Mouse (Mus musculus) left cerebral cortex, adult 18-20 months (tissue): Measurements from ENCODE around the gene Cacul1. TPM values are rescaled to one million over a fixed set of nuclear protein-coding genes. Genes with fewer than 3 reads are reported as not detected.
"Not testable (repeated sequence)": the region's sequence is repeated elsewhere in the genome, so short reads cannot be mapped to it uniquely, and the experiment has no call there.

Experiments
- DNase-seq, 2 experiments: peaks; one replicate each; pipeline ENCODE4 v3.0.0; 2021 to 2022; ENCODE audit warnings: low spot score in 2 of 2, mixed read lengths in 1 of 2
- long read RNA-seq, 2 experiments: library from polyadenylated mRNA; stranded (forward); transcript quantifications; one replicate each; pipeline ENCODE4 v2.0.0; 2021
- total RNA-seq, 2 experiments: library from RNA; stranded (reverse); gene quantifications; 2 replicates each; pipeline ENCODE4 v1.2.3; 2021

The Cacul1 gene
- total RNA-seq, result 10 to 100 TPM; 53.0 to 56.6 TPM
- long read RNA-seq, experiment 1, full-length matches to known transcripts, result 5 of 35 reads
- long read RNA-seq, experiment 1, partial matches to known transcripts, result 3 of 35 reads
- long read RNA-seq, experiment 1, other reads (novel, unspliced or antisense), result 27 of 35 reads
- long read RNA-seq, experiment 2, full-length matches to known transcripts, result 6 of 17 reads
- long read RNA-seq, experiment 2, partial matches to known transcripts, result 0 of 17 reads
- long read RNA-seq, experiment 2, other reads (novel, unspliced or antisense), result 11 of 17 reads

- DNase-seq, result peak; percentile 96
These were observed at the start of gene Cacul1 for GRCm38 (mm10) chr19:60580582-60581339. Gene Cacul1 (minus strand): TSS chr19:60581025.

- DNase-seq, result no peak
These were observed 38.6 kb upstream of the Cacul1 start for GRCm38 (mm10) chr19:60619420-60619819.

- DNase-seq, result no peak
These were observed 36.2 kb upstream of the Cacul1 start for GRCm38 (mm10) chr19:60617007-60617406.

GRCm38 (mm10) chr19:60615470-60616200 is 34.8 kb upstream of the Cacul1 start:
- DNase-seq, result peak in 1 of 2 experiments; percentile 12

- DNase-seq, result no peak
These were observed 30.8 kb upstream of the Cacul1 start for GRCm38 (mm10) chr19:60611525-60612215.

- DNase-seq, result no peak
These were observed 27.9 kb upstream of the Cacul1 start for GRCm38 (mm10) chr19:60608766-60609165.

- no peak for DNase-seq
These were observed 22.8 kb upstream of the Cacul1 start for GRCm38 (mm10) chr19:60603586-60603985.

- not testable (repeated sequence) for DNase-seq
These were observed 21.2 kb upstream of the Cacul1 start for GRCm38 (mm10) chr19:60602066-60602465.

GRCm38 (mm10) chr19:60598025-60598697 is 17.3 kb upstream of the Cacul1 start:
- no peak for DNase-seq

GRCm38 (mm10) chr19:60589646-60590045 is 8.8 kb upstream of the Cacul1 start:
- no peak for DNase-seq

GRCm38 (mm10) chr19:60586652-60587051 is 5.8 kb upstream of the Cacul1 start:
- DNase-seq, result no peak

GRCm38 (mm10) chr19:60583201-60583600 is 2.4 kb upstream of the Cacul1 start:
- no peak for DNase-seq

GRCm38 (mm10) chr19:60581377-60582290 is 809 bp upstream of the Cacul1 start:
- no peak for DNase-seq

- peak; percentile 39 to 41 for DNase-seq
These were observed 849 bp downstream of the Cacul1 start for GRCm38 (mm10) chr19:60579771-60580581.

- no peak for DNase-seq
These were observed 4.1 kb downstream of the Cacul1 start for GRCm38 (mm10) chr19:60576741-60577140.

- DNase-seq, result no peak
These were observed 20.3 kb downstream of the Cacul1 start for GRCm38 (mm10) chr19:60560497-60560896.

GRCm38 (mm10) chr19:60554866-60555438 is 25.9 kb downstream of the Cacul1 start:
- no peak for DNase-seq

- peak; percentile 55 to 71 for DNase-seq
These were observed 27.3 kb downstream of the Cacul1 start for GRCm38 (mm10) chr19:60553501-60553900.
